Mouse (Mus musculus) testis, adult 2 months (tissue): ENCODE measurements around the gene Mcub. TPM values are rescaled to one million over a fixed set of nuclear protein-coding genes. Genes with fewer than 3 reads are reported as not detected.

Experiments used
- H3K27ac ChIP-seq: fragments of 200-500 bp; 2 replicates; pipeline ENCODE4 v1.5.1; 2012; ENCODE audit warnings: low read depth, low read length; ENCODE audit not compliant: control insufficient read depth, insufficient read depth
- H3K27me3 ChIP-seq: fragments of 200-500 bp; 2 replicates; pipeline ENCODE4 v1.6.1; 2012; ENCODE audit warnings: mild to moderate bottlenecking, low read length, moderate library complexity; ENCODE audit not compliant: control insufficient read depth, insufficient read depth
- H3K36me3 ChIP-seq: fragments of 200-500 bp; 2 replicates; pipeline ENCODE4 v1.6.1; 2012; ENCODE audit warnings: mild to moderate bottlenecking, low read length; ENCODE audit not compliant: control insufficient read depth, insufficient read depth
- H3K4me1 ChIP-seq: fragments of 200-500 bp; 2 replicates; pipeline ENCODE4 v1.6.1; 2012; ENCODE audit warnings: low read length; ENCODE audit not compliant: control insufficient read depth, insufficient read depth
- H3K4me3 ChIP-seq: fragments of 200-500 bp; 2 replicates; pipeline ENCODE4 v1.5.1; 2012; ENCODE audit warnings: low read depth, mild to moderate bottlenecking, low read length, moderate library complexity, mixed read lengths; ENCODE audit not compliant: control insufficient read depth
- CTCF ChIP-seq: fragments of 200-500 bp; IDR thresholded peaks from 2 replicates; pipeline ENCODE4 v1.5.1; 2012; ENCODE audit warnings: low read depth, mild to moderate bottlenecking, inconsistent platforms, low read length, moderate library complexity; ENCODE audit not compliant: control insufficient read depth, insufficient read depth, insufficient replicate concordance
- POLR2A ChIP-seq: fragments of 200-500 bp; IDR thresholded peaks from 2 replicates; pipeline ENCODE4 v1.6.1; 2012; ENCODE audit warnings: low read depth, mild to moderate bottlenecking, inconsistent platforms, low read length, moderate library complexity; ENCODE audit not compliant: control insufficient read depth
- polyA plus RNA-seq: library from polyadenylated mRNA; depleted of rRNA; stranded (reverse); fragments of >200 nt; gene quantifications from 2 replicates; pipeline ENCODE4 v1.2.3, GENCODE M21; 2012

Gene Mcub
- polyA plus RNA-seq, 1 experiment = 2.5 TPM

- Histone ChIP-seq H3K36me3 (no peaks in the 10 kb centered on the region), H3K4me1 (peaks cover 10% of the 10 kb centered on the region), H3K27me3 (no peaks in the 10 kb centered on the region), H3K27ac (no peak overlapping the region), H3K4me3 (no peak overlapping the region)
- TF ChIP-seq POLR2A (no peak), CTCF (no peak)
These were observed 66.1 kb downstream of the Mcub start for GRCm38 (mm10) chr3:129903866-129904265.

DNA sequence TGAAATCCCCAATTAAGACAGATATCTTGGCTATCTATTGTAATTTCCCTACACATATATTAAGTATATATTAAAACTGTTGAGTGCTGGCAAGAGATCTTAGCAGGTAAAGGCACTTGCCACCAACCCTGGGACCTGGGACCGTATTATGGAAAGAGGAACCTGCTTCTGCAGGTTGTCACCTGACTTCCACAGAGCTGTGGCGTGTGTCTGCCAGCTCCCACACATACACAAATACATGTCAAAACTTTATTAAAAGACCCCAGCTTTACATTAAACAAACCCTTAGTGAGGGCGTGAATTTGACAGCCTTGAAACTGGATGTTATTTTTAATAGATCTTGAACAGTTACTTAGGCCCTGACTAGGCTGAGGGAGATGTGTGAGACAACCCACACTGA lies 66.6 kb downstream of the Mcub start:
- no peak overlapping the region for H3K27ac ChIP-seq
- H3K36me3 ChIP-seq = no peaks in the 10 kb centered on the region
- no peaks in the 10 kb centered on the region for H3K27me3 ChIP-seq
- TF ChIP-seq POLR2A (no peak), CTCF (no peak)
- no peak overlapping the region for H3K4me3 ChIP-seq
- peaks cover 10% of the 10 kb centered on the region for H3K4me1 ChIP-seq

- peak within 1 kb of the TSS; percentile 75 for H3K27ac ChIP-seq
- peak within 1 kb of the TSS; percentile 95 for H3K4me3 ChIP-seq
- no peaks in the 10 kb centered on the region for H3K36me3 ChIP-seq
- H3K4me1 ChIP-seq = peaks cover 10% of the 10 kb centered on the region
- H3K27me3 ChIP-seq = no peaks in the 10 kb centered on the region
- TF ChIP-seq POLR2A (no peak; the same call in 1 of the 2 replicates), CTCF (no peak)
These were observed 68.7 kb downstream of the Mcub start, which contains the start of gene Casp6 for GRCm38 (mm10) chr3:129901271-129901809. TSS of gene Casp6 (plus strand) at chr3:129901425.

- no peaks in the 10 kb centered on the region; the same call in 1 of the 2 replicates for H3K36me3 ChIP-seq
- H3K4me1 ChIP-seq = peaks cover 10% of the 10 kb centered on the region
- H3K27me3 ChIP-seq = no peaks in the 10 kb centered on the region
- H3K4me3 ChIP-seq = no peak overlapping the region
- TF ChIP-seq CTCF = no peak
- TF ChIP-seq POLR2A = no peak
- H3K27ac ChIP-seq = no peak overlapping the region; the same call in 1 of the 2 replicates
These were observed 71.1 kb downstream of the Mcub start for GRCm38 (mm10) chr3:129898886-129899285.

DNA sequence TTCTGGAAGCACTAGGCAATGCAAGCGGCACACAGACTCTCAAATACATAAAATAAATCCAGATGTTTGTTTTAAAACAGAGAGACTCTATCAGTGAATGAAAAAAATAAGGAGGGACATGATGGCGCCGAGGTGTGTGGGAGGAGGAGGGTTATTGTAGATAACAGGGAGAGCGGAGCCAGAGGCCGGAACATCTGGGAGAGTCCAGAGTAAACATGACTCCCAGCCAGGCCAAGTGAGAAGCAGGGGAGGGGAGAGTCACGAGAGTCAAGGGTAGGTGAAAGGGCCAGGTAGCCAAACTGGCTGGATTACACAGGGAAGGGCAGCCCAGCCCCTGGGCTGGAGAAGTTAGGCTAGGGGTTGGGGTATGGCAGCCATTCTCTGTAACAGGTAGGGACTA lies 73.4 kb downstream of the Mcub start:
- Histone ChIP-seq H3K27ac (no peak overlapping the region), H3K4me1 (peaks cover 6% of the 10 kb centered on the region), H3K36me3 (no peaks in the 10 kb centered on the region; the same call in 1 of the 2 replicates)

DNA sequence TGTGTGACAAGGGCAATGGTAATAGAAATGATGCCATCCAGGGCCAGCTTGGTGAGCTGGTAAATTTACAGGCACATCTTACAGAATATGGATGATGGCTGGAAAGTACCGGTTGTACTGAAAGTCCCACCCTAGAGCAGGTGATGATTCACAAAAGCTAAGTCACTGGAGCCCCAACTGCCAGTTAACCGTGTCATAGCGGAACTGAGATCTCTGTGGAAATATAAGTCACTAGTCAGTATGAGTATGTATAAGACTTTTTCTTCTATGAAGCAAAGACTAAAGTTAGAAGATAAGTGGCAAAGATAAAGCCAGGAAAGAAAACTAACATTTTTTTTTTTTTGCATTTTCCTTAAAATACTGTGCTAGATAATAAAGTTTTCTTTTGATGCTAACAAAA lies 76.9 kb downstream of the Mcub start:
- no peaks in the 10 kb centered on the region for H3K4me1 ChIP-seq
- H3K27me3 ChIP-seq = no peaks in the 10 kb centered on the region
- H3K36me3 ChIP-seq = no peaks in the 10 kb centered on the region; the same call in 1 of the 2 replicates
- no peak for TF ChIP-seq POLR2A
- TF ChIP-seq CTCF = no peak
- H3K4me3 ChIP-seq = no peak overlapping the region
- H3K27ac ChIP-seq = no peak overlapping the region

More for the DNA sequence above, 73.4 kb downstream of the Mcub start:
- H3K27me3 ChIP-seq = no peaks in the 10 kb centered on the region
- H3K4me3 ChIP-seq = no peak overlapping the region
- TF ChIP-seq POLR2A (no peak), CTCF (no peak)

DNA sequence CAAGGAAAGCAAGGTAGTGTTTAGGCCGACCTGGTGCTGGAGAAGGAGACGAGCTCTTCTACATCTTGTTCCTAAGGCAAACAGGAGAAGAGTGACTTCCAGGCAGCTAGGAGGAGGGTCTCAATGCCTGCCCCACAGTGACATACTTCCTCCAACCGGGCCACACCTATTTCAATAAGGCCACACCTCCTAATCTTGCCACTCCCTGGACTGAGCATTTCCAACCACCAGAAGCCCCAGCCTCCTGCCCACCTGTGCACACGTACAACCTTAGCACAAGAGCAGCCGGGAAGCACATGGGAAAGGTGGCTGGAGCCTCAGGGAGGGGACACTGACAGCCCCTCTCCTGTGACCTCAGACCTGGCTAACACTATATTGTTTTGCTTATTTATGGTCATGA lies 78.0 kb downstream of the Mcub start:
- Histone ChIP-seq H3K27me3 (no peaks in the 10 kb centered on the region), H3K27ac (no peak overlapping the region), H3K4me3 (no peak overlapping the region), H3K36me3 (no peaks in the 10 kb centered on the region; the same call in 1 of the 2 replicates), H3K4me1 (no peaks in the 10 kb centered on the region)
- TF ChIP-seq CTCF (no peak), POLR2A (no peak)
